Mouse (Mus musculus): Measurements from ENCODE around the gene Ern1.

- TF ChIP-seq CTCF (IDR thresholded peaks at IDR 0.05; ENCODE audit: low read depth, low read length): no peak
- no peak for TF ChIP-seq POLR2A (IDR thresholded peaks at IDR 0.05; ENCODE audit: extremely low read depth, insufficient read depth, low read length)
Observed at GRCm38 (mm10) chr11:106439355-106439754, 48.3 kb downstream of the Ern1 start.

Data from liver, adult 2 months (tissue).